Mouse (Mus musculus) induced T-regulatory cell, adult 2 months (primary cell): ENCODE results near the gene Zfp992.
"Not testable (repeated sequence)": the region's sequence is repeated elsewhere in the genome, so short reads cannot be mapped to it uniquely, and the experiment has no call there.

Source experiments
- DNase-seq: peaks from one replicate; pipeline ENCODE4 v3.0.0-alpha.2; 2012; ENCODE audit warnings: low read depth

Zfp992 gene

DNA sequence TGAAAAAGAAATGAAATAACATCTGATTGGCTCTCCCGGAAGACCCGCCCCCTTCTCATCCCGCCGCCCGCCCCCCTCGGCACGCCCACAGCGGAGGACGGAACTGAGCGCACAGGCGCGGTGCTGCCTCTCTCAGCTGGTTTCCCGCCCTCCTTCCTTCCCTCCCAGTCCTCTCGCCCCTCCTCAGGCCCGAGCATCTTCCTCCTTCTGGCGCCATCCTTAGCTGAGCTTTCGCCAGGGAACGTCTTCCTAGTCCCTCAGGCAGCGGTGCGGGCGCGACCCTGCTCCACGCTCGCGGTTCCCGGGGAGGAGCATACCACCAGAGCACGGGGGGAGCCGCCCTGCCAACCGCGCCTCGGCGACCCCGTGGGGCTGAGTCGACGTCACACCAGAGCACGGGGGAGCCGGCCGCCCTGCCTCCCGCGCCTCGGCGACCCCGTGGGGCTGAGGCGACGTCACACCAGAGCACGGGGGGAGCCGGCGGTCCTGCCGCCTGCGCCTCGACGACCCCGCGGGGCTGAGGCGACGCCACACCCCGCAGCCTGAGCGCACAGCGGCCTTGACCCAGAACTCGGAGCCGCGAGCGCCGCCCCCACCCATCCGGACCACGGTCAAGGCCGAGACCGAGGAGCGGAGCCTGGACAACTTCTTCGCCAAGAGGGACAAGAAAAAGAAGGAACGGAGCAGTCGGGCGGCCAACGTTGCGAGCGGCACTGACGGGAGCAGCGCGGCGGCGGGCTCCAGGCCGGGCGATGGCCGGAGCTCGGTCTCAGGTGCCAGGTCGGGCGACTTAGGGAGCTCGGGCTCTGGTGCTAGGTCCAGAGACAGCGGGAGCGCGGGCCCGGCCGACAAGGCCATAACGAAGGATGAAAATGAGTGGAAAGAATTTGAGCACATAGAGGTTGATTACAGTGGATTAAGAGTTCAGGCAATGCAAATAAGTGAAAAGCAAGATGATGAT lies 26.2 kb downstream of the Zfp992 start:
- not testable (repeated sequence) for DNase-seq

DNA sequence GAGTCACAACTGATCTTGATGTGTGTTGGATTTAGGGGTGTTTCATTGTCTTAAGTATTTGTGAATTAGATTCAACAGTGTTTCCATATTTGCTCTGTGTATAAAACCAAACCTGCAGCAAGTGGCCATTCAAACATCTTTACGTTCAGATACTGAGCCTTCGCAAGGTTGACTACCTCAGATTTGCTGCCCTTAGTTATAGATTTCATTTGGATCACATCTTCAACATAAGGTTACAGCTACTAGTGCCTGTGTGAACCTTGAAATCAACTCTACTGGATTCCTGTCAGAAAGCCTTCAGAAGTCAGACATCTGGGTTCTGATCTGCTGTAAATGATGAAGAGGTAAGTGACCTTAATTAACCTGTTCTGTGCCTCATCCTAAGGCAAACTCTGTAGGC lies 27.4 kb downstream of the Zfp992 start:
- not testable (repeated sequence) for DNase-seq

DNA sequence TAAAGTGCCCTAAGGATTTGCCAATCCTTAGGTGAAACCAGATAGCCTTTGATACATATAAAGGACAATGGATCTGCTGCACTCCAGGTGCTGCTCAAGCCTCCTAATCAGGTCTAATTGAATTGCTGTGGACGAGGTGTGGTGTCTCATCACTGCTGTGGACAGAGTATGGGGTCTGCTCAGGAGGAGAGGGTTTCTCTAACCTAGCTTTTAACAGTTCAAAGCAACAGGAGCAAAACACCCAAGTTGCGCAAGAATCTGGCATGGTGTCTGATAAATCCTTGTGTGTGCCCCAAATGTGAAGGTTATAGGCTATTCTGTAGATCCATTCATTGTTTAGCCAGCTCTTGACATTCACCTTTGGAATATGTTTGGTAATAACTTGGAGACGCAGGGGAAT lies 28.1 kb downstream of the Zfp992 start:
- not testable (repeated sequence) for DNase-seq

DNA sequence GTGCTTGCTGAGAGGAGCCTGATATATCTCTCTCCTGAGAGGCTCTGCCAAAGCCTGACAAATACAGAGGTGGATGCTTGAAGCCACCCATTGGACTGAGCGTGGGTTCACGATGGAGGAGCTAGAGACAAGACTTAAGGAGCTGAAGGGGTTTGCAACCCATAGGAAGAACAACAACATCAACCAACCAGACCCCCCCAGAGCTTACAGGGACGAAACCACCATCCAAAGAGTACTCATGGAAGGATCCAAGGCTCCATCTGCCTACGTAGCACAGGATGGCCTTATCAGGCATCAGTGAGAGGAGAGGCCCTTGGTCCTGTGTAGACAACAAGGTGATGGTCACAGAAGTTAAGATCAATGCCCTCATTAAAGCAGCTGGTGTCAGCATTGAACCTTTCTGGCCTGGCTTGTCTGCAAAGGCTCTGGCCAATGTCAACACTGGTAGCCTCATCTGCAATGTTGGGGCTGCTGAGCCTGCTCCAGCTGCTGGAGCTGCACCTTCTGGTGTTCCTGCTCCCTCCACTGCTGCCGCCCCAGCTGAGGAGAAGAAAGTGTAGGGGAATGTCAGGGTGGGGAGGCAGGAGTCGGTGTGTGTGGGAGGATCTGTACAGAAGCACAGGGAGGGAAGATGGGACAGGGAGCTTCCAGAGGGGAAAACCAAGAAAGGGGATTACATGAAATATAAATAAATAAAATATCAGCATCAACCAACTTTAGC lies 31.7 kb downstream of the Zfp992 start:
- not testable (repeated sequence) for DNase-seq

DNA sequence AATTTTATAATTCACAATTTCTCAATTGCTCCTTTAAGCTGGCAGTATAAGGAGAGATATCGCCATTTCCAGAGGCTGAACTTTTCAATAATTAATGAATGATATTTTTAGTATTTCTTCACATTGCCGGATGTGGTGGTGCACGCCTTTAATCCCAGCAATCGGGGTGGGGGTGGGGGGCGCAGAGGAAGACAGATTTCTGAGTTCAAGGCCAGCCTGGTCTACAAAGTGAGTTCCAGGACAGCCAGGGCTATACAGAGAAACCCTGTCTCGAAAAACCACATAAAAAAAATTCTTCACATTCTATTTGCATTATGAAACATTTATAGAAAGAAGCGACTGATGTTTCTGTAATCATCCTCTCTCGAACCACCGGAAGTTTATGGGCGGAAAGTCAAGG lies 33.7 kb downstream of the Zfp992 start:
- DNase-seq: not testable (repeated sequence)

DNA sequence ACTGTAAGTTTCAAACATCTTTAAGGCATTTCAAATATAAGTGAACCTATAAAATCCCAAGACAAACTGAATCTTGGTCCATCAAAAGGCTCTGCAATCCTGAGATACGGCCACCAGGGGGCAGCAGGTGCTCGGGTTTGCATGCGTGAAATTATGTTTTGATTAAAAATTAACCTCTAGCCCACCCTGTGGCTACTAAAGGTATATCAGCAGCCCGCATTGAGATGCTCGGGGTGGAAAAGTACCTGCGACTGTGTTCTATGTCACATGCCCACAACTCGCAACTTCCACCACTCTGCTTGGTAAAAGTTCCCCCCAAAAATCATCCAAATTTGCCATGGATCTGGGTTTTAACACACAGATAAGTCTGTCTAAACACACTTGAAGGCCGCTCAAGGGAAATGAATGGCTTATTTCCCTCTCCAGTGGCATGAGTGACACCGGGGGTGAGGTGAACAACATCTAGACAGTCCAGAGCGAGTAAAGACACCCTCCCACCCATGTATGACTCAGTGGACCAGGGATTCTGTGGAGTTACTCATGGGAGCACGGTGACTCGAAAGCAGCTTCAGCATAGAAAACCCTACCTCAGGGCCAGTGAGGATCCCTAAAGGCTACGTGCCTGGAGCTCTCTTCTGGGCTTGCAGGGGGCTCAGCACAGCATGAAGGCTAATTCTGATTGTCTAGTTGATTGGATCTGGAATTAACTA lies 34.9 kb downstream of the Zfp992 start:
- DNase-seq: not testable (repeated sequence)

DNA sequence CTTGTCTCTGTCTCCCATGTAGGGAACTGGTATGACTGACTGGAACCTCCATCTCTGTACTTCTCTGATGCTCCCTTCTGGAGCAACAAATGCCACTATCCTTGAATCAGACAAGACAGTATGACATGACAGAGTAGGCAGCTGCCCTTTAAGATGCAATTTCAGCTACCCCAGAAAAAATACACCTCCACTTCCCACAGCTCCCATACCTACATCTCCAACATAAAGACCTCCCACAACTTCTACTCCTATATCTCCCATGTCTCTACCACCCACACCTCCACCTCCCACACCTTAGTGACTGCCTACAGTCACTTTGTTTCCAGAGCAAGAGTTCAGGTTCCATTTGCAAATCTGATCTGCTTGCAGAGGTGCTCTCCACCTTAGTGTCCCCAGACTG lies 35.9 kb downstream of the Zfp992 start:
- not testable (repeated sequence) for DNase-seq

DNA sequence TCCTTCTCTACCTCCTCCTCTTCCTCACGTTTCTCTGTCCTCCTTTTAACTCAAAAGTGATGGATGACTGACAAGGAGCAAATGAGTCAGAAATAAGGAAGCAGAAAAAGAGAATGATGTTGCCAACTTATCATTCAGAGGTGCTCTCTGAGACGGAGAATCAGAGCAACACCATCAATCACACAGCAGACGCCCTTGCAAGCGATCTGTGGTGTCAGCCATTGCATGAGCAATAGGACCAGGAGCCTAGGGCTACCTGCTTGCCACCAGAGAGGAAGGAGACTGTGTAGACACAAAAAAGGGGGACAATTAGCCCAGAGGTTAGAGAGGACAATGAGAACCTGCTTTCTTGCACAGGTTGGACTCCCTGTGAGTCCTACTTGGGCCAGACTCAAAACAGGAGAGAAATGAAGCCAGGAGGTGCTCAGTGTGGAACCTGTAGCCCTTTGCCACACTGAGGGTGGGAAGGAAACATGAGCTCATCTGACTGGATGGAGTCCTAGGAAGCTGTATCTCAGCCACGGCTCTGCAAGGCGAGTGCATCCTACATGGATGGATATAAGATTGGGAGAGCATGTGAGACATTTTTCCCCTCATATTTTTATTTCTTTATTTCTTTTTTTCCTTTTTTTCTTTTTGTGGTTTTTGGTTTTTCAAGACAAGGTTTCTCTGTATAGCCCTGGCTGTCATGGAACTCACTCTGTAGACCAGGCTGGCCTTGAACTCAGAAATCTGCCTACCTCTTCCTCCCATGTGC lies 36.5 kb downstream of the Zfp992 start:
- not testable (repeated sequence) for DNase-seq

DNA sequence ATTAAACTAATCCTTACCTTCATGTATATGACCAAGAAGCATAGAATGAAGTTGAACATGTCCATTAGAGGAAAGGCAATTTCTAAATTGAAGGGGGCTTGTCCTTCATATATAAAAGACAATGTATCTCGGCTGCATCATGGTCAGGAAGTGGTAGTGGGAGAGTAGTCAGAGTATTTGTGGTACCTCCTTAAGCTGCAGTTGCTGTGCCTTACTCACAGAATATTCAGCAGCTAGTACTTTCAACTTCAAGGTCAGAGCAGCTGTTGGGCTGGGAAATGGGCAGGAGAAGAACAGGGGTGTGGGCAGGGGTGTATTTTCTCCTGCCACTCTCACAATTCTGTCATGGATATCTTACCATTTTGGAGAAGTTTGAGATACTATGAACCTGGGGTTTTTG lies 37.9 kb downstream of the Zfp992 start:
- not testable (repeated sequence) for DNase-seq

DNA sequence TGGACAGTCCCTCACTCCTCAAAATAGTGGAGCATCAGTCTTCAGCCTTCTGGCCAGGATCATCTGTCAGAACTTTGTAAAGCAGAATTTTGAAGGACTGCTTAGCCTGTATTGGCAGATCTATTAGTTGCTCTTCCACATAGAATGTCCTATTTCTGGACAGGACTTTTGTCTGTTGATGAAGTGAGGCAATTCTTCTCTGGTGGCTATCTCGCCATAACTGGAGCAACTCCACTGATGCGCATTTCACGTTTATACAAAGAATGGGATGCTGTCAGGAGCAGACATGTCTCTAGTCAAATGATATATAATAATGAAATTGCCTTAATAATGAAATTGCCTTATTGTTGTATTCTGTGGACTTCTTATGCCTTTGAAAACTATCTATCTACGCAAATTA lies 40.4 kb downstream of the Zfp992 start:
- DNase-seq: not testable (repeated sequence)

DNA sequence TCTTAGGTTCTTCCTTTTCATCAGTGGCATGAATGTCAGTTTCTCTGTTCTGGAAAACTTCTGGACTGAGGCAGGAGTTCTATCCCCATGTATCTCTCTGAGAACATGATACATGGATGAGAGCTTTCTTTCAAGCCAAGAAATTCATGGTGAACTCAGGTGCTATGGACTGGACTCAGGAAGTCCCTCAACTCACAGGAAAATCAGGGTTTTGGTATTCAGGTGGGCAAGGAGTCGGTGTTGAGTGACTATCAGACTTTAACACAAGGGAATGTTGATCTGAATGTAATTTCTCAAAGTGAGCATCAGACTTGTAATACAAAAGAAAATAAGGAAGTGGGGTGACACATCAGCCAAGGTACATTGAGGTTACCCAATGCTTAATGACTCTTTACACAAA lies 43.2 kb downstream of the Zfp992 start:
- DNase-seq: not testable (repeated sequence)

DNA sequence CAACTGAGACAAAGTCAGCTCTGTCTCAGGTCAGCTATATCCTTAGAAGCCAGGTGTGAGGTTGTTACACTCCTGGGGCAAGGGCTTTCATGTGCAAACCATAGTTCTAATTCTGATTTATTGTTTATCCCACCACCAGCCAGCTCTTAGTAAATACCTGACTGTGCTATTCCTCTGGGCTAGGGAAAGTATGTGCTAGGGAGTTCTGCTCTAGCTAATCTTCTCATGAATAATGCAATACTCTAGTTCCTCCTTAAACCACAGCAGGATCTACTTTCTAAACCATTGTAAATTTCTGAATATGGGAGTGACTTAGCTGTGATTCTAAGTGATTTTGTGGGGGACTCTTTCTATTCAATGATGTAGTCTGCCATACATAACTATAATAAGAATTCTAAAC lies 43.6 kb downstream of the Zfp992 start:
- no peak for DNase-seq

DNA sequence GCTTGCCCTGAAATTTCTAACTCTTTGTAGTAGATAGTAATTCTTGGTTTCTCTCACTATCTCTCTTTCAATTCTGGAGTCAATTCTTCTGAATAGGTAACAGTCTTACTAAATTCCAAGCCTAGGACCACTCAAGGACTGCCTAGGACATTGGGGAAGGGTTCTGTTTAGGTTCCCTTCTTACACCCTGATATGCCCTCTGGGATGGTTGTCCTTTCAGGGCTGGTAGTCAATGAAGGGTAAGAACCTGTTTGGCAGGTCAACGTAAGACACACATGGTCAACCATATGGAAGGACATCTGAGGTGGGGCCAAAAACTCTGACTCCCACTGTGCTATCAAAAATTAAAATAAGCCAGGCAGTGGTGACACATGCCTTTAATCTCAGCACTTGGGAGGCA lies 44.0 kb downstream of the Zfp992 start:
- no peak for DNase-seq

DNA sequence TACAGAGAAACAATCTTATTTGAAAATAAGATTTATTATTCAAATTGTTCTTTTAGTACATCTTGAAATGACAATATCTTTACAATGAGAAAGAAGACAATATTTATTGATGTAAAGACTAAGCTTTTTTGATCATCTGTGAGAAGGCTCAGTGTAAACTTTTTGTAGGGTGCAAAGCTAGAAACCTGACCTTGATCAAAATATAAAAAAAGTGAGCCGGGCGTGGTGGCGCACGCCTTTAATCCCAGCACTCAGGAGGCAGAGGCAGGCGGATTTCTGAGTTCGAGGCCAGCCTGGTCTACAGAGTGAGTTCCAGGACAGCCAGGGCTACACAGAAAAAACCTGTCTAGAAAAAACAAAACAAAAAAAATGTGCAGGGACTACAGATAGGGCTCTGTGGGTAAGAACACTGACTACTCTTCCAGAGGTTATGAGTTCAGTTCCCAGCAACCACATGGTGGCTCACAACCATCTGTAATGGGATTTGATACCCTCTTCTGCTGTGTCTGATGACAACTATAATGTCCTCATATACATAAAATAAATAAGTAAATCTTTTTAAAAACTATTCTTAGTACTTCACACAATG lies 44.6 kb downstream of the Zfp992 start:
- DNase-seq: not testable (repeated sequence)

DNA sequence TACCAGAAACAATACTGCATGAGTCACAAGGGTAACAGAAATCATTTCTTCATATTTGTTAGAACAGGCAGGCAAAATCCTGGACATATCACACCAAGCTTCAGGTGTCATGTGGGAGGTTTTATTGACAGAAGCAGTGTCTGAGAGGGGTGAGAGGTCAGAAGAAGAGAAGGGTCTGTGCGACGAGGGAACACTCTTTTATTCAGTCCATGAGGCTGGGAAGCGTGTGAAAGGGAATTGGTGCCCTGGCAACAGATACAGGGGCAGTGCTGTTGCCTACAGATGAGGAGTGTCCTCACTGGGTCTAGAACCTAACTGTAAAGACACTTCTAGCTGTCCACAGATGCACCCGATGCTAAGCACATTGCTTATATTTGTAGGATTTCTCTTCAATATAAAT lies 46.2 kb downstream of the Zfp992 start:
- no peak for DNase-seq

DNA sequence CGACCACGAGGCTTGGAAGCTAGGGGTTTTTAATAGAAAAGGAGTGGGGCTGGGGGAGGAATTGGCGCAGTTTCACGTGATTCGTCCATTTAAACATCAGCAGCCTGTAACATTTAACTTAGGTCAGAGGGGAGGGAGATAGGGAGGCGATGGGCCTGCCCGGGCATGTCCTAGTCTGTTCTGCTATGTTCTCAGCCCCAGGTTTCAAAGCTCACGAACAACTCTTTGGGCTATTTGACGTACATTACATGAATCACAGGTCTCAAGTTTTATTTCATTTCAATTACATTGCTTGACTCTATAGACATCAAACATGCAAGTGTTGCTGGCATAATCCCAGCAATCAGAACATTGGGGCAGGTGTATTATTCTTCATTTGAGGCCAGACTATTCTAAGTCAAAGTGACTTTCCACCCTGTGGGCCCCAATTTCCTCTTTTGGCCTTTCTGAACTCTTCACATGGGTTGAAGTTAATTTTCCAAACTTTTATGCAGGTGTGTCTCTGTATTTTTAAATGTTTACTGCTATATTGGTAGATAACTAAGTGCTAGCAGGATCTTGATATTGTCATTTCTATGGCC lies 49.0 kb downstream of the Zfp992 start:
- not testable (repeated sequence) for DNase-seq

DNA sequence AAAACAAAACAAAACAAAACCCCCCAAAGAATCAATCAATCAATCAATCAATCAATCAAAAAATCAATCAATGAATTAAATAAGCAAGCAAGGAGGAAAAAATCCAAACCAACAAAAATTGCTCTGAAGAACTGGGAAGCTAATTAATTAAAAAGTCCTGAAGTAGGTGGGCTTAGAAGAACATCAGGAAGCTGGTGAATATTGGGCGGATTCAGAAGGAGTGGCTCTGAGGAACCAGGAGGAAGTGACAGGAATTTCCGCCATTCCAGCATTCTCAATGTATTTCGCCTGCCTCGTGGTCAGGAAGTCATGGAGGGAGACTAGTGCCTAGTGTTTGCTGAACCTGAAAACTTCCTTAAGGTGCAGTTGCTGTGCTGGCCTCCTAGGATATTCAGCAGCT lies 52.9 kb downstream of the Zfp992 start, which contains the start of gene Zfp981:
TSS of gene Zfp981 (plus strand) at position 301 of the 400 bp plus-strand sequence.
- not testable (repeated sequence) for DNase-seq

DNA sequence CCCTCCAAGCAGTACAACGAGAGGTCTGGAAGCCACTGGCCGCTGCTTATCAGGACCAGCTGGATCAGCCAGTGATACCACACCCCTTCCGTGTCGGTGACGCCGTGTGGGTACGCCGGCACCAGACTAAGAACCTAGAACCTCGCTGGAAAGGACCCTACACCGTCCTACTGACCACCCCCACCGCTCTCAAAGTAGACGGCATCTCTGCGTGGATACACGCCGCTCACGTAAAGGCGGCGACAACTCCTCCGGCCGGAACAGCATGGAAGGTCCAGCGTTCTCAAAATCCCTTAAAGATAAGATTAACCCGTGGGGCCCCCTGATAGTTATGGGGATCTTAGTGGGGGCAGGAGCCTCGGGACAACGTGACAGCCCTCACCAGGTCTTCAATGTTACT lies 60.2 kb downstream of the Zfp992 start:
- not testable (repeated sequence) for DNase-seq

DNA sequence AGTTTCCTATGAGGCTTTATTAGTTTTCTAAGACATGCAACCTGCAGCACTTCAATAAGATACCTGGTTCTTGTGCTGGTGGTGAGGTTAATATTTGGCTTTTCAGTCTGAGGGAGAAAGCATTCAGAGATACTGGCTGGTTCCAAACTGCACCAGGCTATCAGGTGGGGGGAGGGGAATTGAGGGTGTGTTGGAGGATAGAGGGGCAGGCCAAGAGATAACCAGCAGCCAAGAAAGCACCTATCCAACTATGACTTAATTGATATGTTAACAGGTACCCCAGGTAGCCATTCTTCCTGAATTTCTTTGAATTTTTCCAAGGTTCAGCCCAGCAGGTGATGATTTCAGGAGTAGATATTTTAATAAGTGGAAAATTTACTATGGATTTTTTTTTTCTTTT lies 63.0 kb downstream of the Zfp992 start:
- DNase-seq: not testable (repeated sequence)

DNA sequence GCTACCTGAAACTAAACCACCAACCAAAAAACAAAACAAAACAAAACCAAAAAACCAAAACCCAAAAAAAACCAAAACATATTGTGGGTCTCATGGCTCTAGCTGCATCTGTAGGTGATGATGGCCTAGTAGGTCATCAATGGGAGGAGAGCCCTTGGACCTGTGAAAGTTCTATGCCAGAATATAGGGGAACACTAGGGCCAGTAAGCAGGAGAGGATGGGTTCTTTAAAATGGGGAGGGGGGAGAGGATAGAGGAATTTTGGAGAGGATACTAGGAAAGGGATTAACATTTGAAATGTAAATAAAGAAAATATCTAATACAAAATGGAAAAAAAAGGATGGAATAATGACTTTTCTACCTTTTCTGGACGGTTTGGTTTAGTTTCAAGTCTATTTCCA lies 67.7 kb downstream of the Zfp992 start:
- no peak for DNase-seq

DNA sequence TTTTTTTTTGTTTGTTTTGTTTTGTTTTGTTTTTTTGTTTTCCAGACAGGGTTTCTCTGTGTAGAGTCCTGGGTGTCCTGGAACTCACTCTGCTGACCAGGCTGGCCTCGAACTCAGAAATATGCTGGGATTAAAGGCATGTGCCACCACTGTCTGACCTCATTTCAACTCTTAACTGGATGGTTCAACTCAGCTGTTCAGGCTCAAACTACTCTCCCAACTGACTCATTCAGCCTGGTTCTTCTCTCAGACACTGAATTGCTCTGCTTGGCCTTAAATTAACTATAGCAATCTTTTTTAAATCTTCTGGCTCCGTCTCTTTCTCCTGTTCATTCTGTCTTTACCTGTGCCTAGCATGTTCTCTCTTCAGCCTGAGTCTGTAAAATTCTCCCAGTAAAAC lies 68.3 kb downstream of the Zfp992 start:
- DNase-seq: not testable (repeated sequence)
